Mouse (Mus musculus): ENCODE measurements around the gene Tctn1. TPM values are rescaled to one million over a fixed set of nuclear protein-coding genes. Genes with fewer than 3 reads are reported as not detected.
"Not testable (repeated sequence)": the region's sequence is repeated elsewhere in the genome, so short reads cannot be mapped to it uniquely, and the experiment has no call there.

Gene Tctn1
- total RNA-seq, 2 experiments from 2014 or later, result 12.2 to 14.5 TPM

DNA sequence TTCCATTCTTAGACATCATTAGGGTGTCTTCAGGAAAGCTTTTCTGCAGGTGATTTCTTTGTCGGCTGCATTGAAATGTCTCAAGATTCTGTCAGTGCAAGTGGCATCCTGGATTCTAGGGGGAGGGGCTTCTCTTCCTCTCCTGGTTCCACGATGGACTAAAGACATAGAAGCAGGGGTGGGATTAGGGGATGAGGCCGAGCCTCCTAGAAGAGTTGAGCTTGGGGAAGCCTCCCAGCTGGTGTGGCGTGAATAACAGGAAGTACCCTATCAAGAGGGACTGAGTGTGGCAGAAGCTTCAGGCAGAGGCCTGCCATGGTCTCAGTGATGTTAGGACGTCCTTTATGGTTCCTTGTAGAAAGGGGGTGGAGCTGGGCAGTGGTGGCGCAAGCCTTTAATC is 32.8 kb downstream of the Tctn1 start:
- intact Hi-C loops (cut with DNase I), result no loop called here

GRCm38 (mm10) chr5:122230816-122231215 is 33.4 kb downstream of the Tctn1 start:
- DNase-seq (ENCODE audit: low spot score in 2 of 2), result no peak
- intact Hi-C loops (cut with DNase I), result no loop called here

More for the DNA sequence above, 32.8 kb downstream of the Tctn1 start:
- no peak for DNase-seq (ENCODE audit: low spot score in 2 of 2)

DNA sequence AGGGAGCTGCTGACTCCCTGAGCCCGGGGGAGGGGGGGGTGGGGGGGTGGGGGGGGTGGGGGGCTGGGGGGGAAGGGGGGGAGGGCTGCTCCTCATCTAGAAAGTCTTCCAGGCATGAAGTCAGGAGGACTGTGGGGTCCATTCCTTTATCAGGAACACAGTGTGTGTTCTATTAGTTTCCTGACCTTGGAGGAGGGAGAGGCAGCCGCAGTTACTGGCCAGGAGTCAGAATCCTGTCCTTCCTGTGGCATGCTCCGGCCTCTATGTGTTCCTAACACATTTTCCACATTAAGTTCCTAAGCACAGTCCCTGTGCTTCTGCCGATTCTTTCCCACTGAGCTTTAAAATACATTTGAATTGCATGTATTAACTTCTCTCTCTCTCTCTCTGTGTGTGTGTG is 35.5 kb downstream of the Tctn1 start:
- DNase-seq (ENCODE audit: low spot score in 2 of 2), result no peak
- intact Hi-C loops (cut with DNase I), result no loop called here

DNA sequence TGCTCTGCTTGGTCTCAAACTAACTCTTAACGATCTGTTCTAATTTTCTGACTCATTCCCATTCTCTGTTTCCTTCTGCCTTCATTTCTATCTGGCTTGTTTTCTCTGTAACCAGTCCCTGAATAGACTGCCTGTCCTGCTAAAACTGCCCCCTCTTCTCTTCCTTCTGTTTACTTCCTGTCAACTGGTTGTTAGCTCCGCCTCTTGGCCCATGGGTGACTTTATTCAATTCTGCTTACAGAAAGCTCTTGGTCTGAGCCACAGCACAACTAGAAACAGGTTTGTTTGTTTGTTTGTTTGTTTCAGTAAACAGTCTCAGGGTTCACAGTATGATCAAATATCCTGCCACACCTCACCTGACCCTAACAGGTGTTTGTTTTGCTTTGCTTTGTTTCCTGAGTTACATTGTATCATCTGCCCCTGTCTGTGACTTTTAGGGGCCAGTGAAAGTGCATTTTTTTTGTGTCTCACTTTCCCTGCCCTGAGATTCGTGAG is 35.9 kb downstream of the Tctn1 start:
- intact Hi-C loops (cut with DNase I), result no loop called here
- no peak for DNase-seq (ENCODE audit: low spot score in 2 of 2)

GRCm38 (mm10) chr5:122224291-122224690 is 40.0 kb downstream of the Tctn1 start:
- intact Hi-C loops (cut with DNase I), result no loop called here
- no peak for DNase-seq (ENCODE audit: low spot score in 2 of 2)

GRCm38 (mm10) chr5:122221085-122221484 is 43.2 kb downstream of the Tctn1 start:
- DNase-seq (ENCODE audit: low spot score in 2 of 2), result no peak
- intact Hi-C loops (cut with DNase I), result no loop called here

- DNase-seq (ENCODE audit: low spot score in 2 of 2), result no peak
- intact Hi-C loops (cut with DNase I), result no loop called here
These were observed 44.3 kb downstream of the Tctn1 start for GRCm38 (mm10) chr5:122219655-122220629.

- intact Hi-C loops (cut with DNase I), result no loop called here
- DNase-seq (ENCODE audit: low spot score in 2 of 2), result no peak
These were observed 45.3 kb downstream of the Tctn1 start for GRCm38 (mm10) chr5:122218928-122219327.

DNA sequence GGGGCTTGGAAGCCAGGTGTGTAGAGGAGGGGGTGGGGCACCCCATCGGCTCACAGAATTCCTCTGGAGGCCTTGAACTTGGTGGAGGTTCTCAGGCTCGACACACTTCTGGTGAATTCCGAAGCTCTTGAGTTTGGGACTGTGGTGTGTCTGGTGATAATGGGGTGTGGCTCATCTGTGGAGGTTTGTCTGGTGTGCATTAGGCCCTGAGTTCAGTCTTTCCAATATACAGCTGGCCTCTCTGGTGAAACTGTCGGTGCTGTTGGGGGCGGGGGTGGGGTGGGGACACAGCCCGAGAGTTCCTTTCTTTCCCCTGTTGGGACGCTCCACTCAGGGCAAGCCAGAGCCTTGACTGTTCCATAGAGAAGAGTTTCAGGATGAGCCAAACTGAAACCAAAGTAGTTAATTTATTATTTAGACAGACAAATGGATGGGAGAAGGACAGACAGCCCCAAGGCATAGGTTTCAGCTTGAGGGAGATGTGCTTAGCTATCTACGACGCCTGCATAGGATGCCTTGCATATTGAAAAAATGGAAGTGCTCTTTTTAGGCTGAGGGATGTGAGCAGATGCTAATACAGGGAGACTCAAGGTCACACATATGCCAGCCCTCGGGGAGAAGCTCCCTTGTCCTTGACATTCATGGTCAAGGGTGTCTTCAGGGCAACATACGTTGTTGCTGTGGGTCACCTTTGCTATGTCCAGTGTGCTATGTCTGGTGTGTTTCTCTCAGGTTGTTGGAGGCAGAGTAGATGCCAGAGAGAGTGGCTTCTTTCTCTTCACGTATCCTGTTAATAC is 46.0 kb downstream of the Tctn1 start:
- no peak for DNase-seq (ENCODE audit: low spot score in 2 of 2)
- intact Hi-C loops (cut with DNase I), result no loop called here

GRCm38 (mm10) chr5:122217636-122218035 is 46.6 kb downstream of the Tctn1 start:
- no peak for DNase-seq (ENCODE audit: low spot score in 2 of 2)
- intact Hi-C loops (cut with DNase I), result no loop called here

- no peak for DNase-seq (ENCODE audit: low spot score in 2 of 2)
- intact Hi-C loops (cut with DNase I), result no loop called here
These were observed 50.4 kb downstream of the Tctn1 start for GRCm38 (mm10) chr5:122213861-122214260.

DNA sequence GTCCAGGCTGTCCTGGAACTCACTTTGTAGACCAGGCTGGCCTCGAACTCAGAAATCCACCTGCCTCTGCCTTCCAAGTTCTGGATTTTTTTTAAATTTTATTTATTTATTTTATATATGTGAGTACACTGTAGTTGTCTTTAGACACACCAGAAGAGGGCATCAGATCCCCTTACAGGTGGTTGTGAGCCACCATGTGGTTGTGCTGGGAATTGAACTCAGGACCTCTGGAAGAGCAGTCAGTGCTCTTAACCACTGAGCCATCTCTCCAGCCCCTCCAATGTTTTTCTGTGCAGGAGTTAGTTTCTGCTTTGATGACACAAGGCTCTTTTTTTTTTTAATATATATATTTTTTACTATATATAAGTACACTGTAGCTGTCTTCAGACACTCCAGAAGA is 51.4 kb downstream of the Tctn1 start:
- intact Hi-C loops (cut with DNase I), result not testable (repeated sequence)

GRCm38 (mm10) chr5:122212125-122212524 is 52.1 kb downstream of the Tctn1 start:
- no peak for DNase-seq (ENCODE audit: low spot score in 2 of 2)
- intact Hi-C loops (cut with DNase I), result no loop called here

More for the DNA sequence above, 51.4 kb downstream of the Tctn1 start:
- DNase-seq (ENCODE audit: low spot score in 2 of 2), result not testable (repeated sequence)

GRCm38 (mm10) chr5:122210890-122211289 is 53.4 kb downstream of the Tctn1 start:
- intact Hi-C loops (cut with DNase I), result no loop called here
- DNase-seq (ENCODE audit: low spot score in 2 of 2), result no peak

GRCm38 (mm10) chr5:122209591-122210368 is 54.5 kb downstream of the Tctn1 start:
- intact Hi-C loops (cut with DNase I), result no loop called here
- no peak for DNase-seq (ENCODE audit: low spot score in 2 of 2)

DNA sequence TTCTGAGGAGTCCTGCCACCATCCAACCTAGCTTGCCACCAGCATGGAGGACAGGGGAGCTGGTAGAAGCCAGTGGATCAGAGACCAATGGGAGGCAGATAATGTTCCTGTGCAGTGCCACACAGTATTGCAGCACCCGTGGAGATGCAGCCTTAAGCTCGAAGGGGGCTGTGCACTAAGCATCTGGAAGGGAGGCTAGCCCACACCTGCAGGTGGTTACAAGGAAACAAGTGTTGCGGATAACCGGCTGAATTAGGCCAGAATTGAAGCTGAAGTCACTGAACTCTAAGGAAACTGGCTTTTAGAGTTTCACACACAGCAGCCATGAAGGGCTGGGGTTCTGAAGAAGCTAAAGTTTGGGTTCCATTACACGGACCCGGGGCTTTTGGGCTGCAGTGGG is 55.4 kb downstream of the Tctn1 start:
- DNase-seq (ENCODE audit: low spot score in 2 of 2), result no peak
- intact Hi-C loops (cut with DNase I), result no loop called here

GRCm38 (mm10) chr5:122206475-122206874 is 57.8 kb downstream of the Tctn1 start, which contains the start of gene Hvcn1:
Gene Hvcn1 (plus strand): TSS chr5:122206804.
- no peak for DNase-seq (ENCODE audit: low spot score in 2 of 2)
- intact Hi-C loops (cut with DNase I), result no loop called here

GRCm38 (mm10) chr5:122204180-122204579 is 60.1 kb downstream of the Tctn1 start:
- intact Hi-C loops (cut with DNase I), result no loop called here
- DNase-seq (ENCODE audit: low spot score in 2 of 2), result no peak

DNA sequence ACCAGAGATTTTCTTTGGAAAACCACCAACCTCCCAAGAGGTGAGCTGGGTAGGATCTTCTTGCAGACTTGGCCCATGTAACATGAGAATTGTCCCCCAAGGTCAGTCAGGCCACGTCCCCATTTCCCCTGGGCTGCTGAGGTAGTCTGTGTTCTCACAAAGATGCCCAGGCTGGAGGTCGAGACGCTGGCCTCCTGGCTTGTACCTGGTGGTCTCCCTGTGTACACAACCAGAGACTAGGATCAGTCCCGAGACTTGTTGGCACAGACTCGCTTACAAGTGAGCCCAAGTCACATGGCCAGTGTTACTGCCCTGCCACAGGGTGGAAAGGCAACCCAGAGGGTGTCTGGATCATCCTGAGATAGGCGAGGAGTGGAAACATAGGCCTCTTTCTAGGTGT is 62.4 kb downstream of the Tctn1 start:
- intact Hi-C loops (cut with DNase I), result no loop called here

GRCm38 (mm10) chr5:122200872-122201271 is 63.4 kb downstream of the Tctn1 start:
- DNase-seq (ENCODE audit: low spot score in 2 of 2), result no peak
- intact Hi-C loops (cut with DNase I), result no loop called here

More for the DNA sequence above, 62.4 kb downstream of the Tctn1 start:
- no peak for DNase-seq (ENCODE audit: low spot score in 2 of 2)

All from left cerebral cortex, postnatal 36 days (tissue).